Comparison of ENCODE assay signal across 14 mouse cellular contexts in the genomic region with DNA sequence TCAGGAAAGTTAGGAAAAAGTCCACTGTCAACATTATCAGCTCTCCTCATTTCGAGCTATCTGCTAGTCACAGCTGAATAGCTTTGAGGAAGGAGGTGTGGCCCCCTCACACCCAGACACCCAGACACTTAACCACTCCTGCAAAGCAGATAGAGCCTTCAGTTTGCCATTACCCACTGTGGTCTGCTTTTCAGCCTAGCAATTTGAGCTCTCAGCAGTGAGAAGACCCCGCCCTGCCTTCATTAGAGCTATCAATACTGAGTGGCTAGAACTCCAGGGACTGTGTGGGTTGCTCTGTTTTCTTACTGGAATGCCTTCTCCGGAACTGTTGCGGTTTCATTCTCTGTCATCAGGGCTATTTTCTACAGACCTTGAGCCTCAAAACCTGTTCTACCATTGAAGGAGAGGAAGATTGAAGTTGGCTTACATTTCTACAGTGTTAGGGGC.
DNase-seq lines count a peak whose midpoint lies in the region; ATAC-seq and TF ChIP-seq lines count a peak whose summit lies in the region.
"Had no signal": no experiment of that assay in that cellular context is flagged by ENCODE, and none has a peak within 500 bp of the region (broad histone marks: within the 10 kb centered on the region; RNA-seq: fewer than 3 reads in every experiment).

No protein-coding gene starts in this region.

- H3K36me3 ChIP-seq in embryonic facial prominence, embryonic 14.5 days (ENCODE audit: control insufficient read depth, insufficient read depth, low read length), result peaks cover 26% of the 10 kb centered on the region
- H3K36me3 ChIP-seq in embryonic facial prominence, embryonic 10.5 days (replicated peaks), result peaks cover 59% of the 10 kb centered on the region
- peaks cover 20% of the 10 kb centered on the region for H3K36me3 ChIP-seq in stomach, embryonic 14.5 days (ENCODE audit: control insufficient read depth, insufficient read depth, low read length)
- peaks cover 15% of the 10 kb centered on the region for H3K36me3 ChIP-seq in stomach, postnatal 0 days (ENCODE audit: control insufficient read depth, insufficient read depth, low read length)
- H3K36me3 ChIP-seq in liver, embryonic 12.5 days, result peaks cover 32% of the 10 kb centered on the region
- 0 out of 2 replicates have a peak, but pooled peaks cover 14% of the 10 kb centered on the region for H3K36me3 ChIP-seq in stomach, embryonic 15.5 days

- 66% methylated on average over 4 of the region's 4 CpGs for WGBS in embryonic facial prominence, embryonic 14.5 days
- whole genome bisulfite sequencing in embryonic facial prominence, embryonic 10.5 days, result 86% methylated on average over 4 of the region's 4 CpGs
- 76% methylated on average over 4 of the region's 4 CpGs for WGBS in stomach, embryonic 14.5 days
- WGBS in stomach, postnatal 0 days, result 76% methylated on average over 4 of the region's 4 CpGs
- 26% methylated on average over 4 of the region's 4 CpGs for WGBS in liver, embryonic 12.5 days (ENCODE audit: insufficient replicate concordance)
- WGBS in stomach, embryonic 15.5 days, result 69% methylated on average over 4 of the region's 4 CpGs

- H3K4me2 ChIP-seq in embryonic facial prominence, embryonic 14.5 days (ENCODE audit: low read depth, low read length), result no peak overlapping the region
- H3K4me2 ChIP-seq in stomach, embryonic 14.5 days (replicated peaks; ENCODE audit: low read depth, low read length), result no peak overlapping the region
- no peak overlapping the region for H3K4me2 ChIP-seq in stomach, postnatal 0 days (replicated peaks; ENCODE audit: low read depth)
- peak overlapping the region; percentile 69 for H3K4me2 ChIP-seq in liver, embryonic 12.5 days
- H3K4me2 ChIP-seq in stomach, embryonic 15.5 days, result no peak overlapping the region

- no peak overlapping the region for H3K27ac ChIP-seq in embryonic facial prominence, embryonic 14.5 days (replicated peaks; ENCODE audit: low read depth, low read length)
- H3K27ac ChIP-seq in embryonic facial prominence, embryonic 10.5 days (replicated peaks), result no peak overlapping the region
- H3K27ac ChIP-seq in stomach, embryonic 14.5 days (ENCODE audit: low read length), result no peak overlapping the region
- H3K27ac ChIP-seq in stomach, postnatal 0 days (replicated peaks), result no peak overlapping the region
- H3K27ac ChIP-seq in liver, embryonic 12.5 days, result peak overlapping the region; percentile 89
- H3K27ac ChIP-seq in stomach, embryonic 15.5 days, result no peak overlapping the region

- intact Hi-C loops in gastrocnemius, postnatal 14 days (cut with DNase I; ENCODE audit: low total_unique reads), result no loop called here

- no peaks in the 10 kb centered on the region for H3K27me3 ChIP-seq in embryonic facial prominence, embryonic 14.5 days (replicated peaks; ENCODE audit: control insufficient read depth, insufficient read depth, low read length)
- no peaks in the 10 kb centered on the region for H3K27me3 ChIP-seq in embryonic facial prominence, embryonic 10.5 days (replicated peaks; ENCODE audit: low read depth, poor library complexity, severe bottlenecking)
- H3K27me3 ChIP-seq in stomach, embryonic 14.5 days (ENCODE audit: control insufficient read depth, insufficient read depth, low read length), result no peaks in the 10 kb centered on the region
- no peaks in the 10 kb centered on the region for H3K27me3 ChIP-seq in stomach, postnatal 0 days (ENCODE audit: control insufficient read depth, insufficient read depth, low read length)
- H3K27me3 ChIP-seq in liver, embryonic 12.5 days (replicated peaks), result no peaks in the 10 kb centered on the region
- H3K27me3 ChIP-seq in stomach, embryonic 15.5 days (replicated peaks), result no peaks in the 10 kb centered on the region

- no peaks in the 10 kb centered on the region for H3K9me3 ChIP-seq in embryonic facial prominence, embryonic 14.5 days (ENCODE audit: control insufficient read depth, low read length)
- no peaks in the 10 kb centered on the region for H3K9me3 ChIP-seq in embryonic facial prominence, embryonic 10.5 days
- no peaks in the 10 kb centered on the region for H3K9me3 ChIP-seq in stomach, embryonic 14.5 days (ENCODE audit: control insufficient read depth, low read depth, low read length)
- H3K9me3 ChIP-seq in stomach, postnatal 0 days (ENCODE audit: control insufficient read depth, low read length), result no peaks in the 10 kb centered on the region
- no peaks in the 10 kb centered on the region for H3K9me3 ChIP-seq in liver, embryonic 12.5 days (replicated peaks)
- H3K9me3 ChIP-seq in stomach, embryonic 15.5 days, result no peaks in the 10 kb centered on the region
- H3K9me3 ChIP-seq: G1E had no signal

- no peaks in the 10 kb centered on the region for H3K4me1 ChIP-seq in embryonic facial prominence, embryonic 14.5 days (ENCODE audit: control insufficient read depth, insufficient read depth, low read length)
- no peaks in the 10 kb centered on the region for H3K4me1 ChIP-seq in embryonic facial prominence, embryonic 10.5 days
- H3K4me1 ChIP-seq in stomach, embryonic 14.5 days (ENCODE audit: control insufficient read depth, insufficient read depth, low read length), result no peaks in the 10 kb centered on the region
- no peaks in the 10 kb centered on the region for H3K4me1 ChIP-seq in stomach, postnatal 0 days (replicated peaks; ENCODE audit: control insufficient read depth, insufficient read depth)
- peaks cover 50% of the 10 kb centered on the region for H3K4me1 ChIP-seq in liver, embryonic 12.5 days
- H3K4me1 ChIP-seq in stomach, embryonic 15.5 days, result no peaks in the 10 kb centered on the region

- H3K4me3 ChIP-seq in embryonic facial prominence, embryonic 14.5 days (ENCODE audit: low read depth, low read length), result no peak overlapping the region
- no peak overlapping the region for H3K4me3 ChIP-seq in embryonic facial prominence, embryonic 10.5 days
- no peak overlapping the region for H3K4me3 ChIP-seq in stomach, embryonic 14.5 days (ENCODE audit: low read depth, low read length)
- no peak overlapping the region for H3K4me3 ChIP-seq in stomach, postnatal 0 days (ENCODE audit: low read depth, low read length)
- H3K4me3 ChIP-seq in liver, embryonic 12.5 days, result peak overlapping the region; percentile 35
- no peak overlapping the region for H3K4me3 ChIP-seq in stomach, embryonic 15.5 days (replicated peaks)

- peak; percentile 30; the same call in 1 of the 2 replicates for ATAC-seq in embryonic facial prominence, embryonic 14.5 days (ENCODE audit: low read depth)
- peak; percentile 40; the same call in 1 of the 2 replicates for ATAC-seq in stomach, embryonic 14.5 days (ENCODE audit: insufficient number of reproducible peaks, insufficient read depth, low FRiP score, low read depth)
- no peak for ATAC-seq in stomach, postnatal 0 days (ENCODE audit: low FRiP score, low TSS enrichment)
- peak; percentile 95 for ATAC-seq in liver, embryonic 12.5 days
- peak; percentile 75 for ATAC-seq in stomach, embryonic 15.5 days (ENCODE audit: insufficient read depth, low FRiP score, low read depth)

- DNase-seq in embryonic facial prominence, embryonic 14.5 days (ENCODE audit: low spot score), result peak; percentile 71
- no peak for DNase-seq in embryonic facial prominence, embryonic 10.5 days (ENCODE audit: low spot score)
- no peak for DNase-seq in stomach, postnatal 0 days (ENCODE audit: low spot score)
- no peak for DNase-seq in gastrocnemius, postnatal 14 days
- no peak for DNase-seq in testis, postnatal 14 days (ENCODE audit: low spot score)
- DNase-seq: cerebellum, postnatal 36 days; heart, adult 18-20 months; kidney, adult 18-20 months; lung, adult 2 months; thymus, adult 2 months had no signal

- TF ChIP-seq EP300 in stomach, postnatal 0 days (optimal IDR thresholded peaks at IDR 0.05), result no peak

- TF ChIP-seq CTCF in stomach, postnatal 0 days (IDR thresholded peaks at IDR 0.05; ENCODE audit: low read depth), result no peak

- no peak overlapping the region for H3K9ac ChIP-seq in embryonic facial prominence, embryonic 14.5 days (ENCODE audit: low read depth, low read length)
- H3K9ac ChIP-seq in stomach, embryonic 14.5 days (replicated peaks; ENCODE audit: low read depth, low read length), result no peak overlapping the region
- no peak overlapping the region for H3K9ac ChIP-seq in stomach, postnatal 0 days (ENCODE audit: low read length)
- peak overlapping the region; percentile 54 for H3K9ac ChIP-seq in liver, embryonic 12.5 days
- H3K9ac ChIP-seq in stomach, embryonic 15.5 days, result no peak overlapping the region
